Mouse (Mus musculus): ENCODE measurements around the gene Gm11444. TPM values are rescaled to one million over a fixed set of nuclear protein-coding genes. Genes with fewer than 3 reads are reported as not detected.

Gm11444 gene
- polyA plus RNA-seq, 1 experiment from 2014 or later = not detected

- H3K27ac ChIP-seq (replicated peaks; ENCODE audit: low read depth, low read length) = no peak overlapping the region
- no peak overlapping the region for H3K4me2 ChIP-seq (ENCODE audit: low read depth, low read length)
- ATAC-seq (ENCODE audit: low read depth) = no peak
- no peaks in the 10 kb centered on the region for H3K27me3 ChIP-seq (replicated peaks; ENCODE audit: control insufficient read depth, insufficient read depth, low read length)
- H3K9ac ChIP-seq (ENCODE audit: low read depth, low read length) = no peak overlapping the region
- no peak overlapping the region for H3K4me3 ChIP-seq (ENCODE audit: low read depth, low read length)
- no peaks in the 10 kb centered on the region for H3K36me3 ChIP-seq (ENCODE audit: control insufficient read depth, insufficient read depth, low read length)
- DNase-seq (ENCODE audit: low spot score) = no peak
- 67% methylated on average over 3 of the region's 3 CpGs for whole genome bisulfite sequencing
- peaks cover 9% of the 10 kb centered on the region; the same call in 1 of the 2 replicates for H3K4me1 ChIP-seq (ENCODE audit: control insufficient read depth, insufficient read depth, low read length)
- H3K9me3 ChIP-seq (ENCODE audit: control insufficient read depth, low read length) = no peaks in the 10 kb centered on the region
Observed at GRCm38 (mm10) chr11:85818401-85818800, 31.7 kb downstream of the Gm11444 start.

- Histone ChIP-seq H3K9ac (ENCODE audit: low read depth, low read length) (no peak overlapping the region), H3K4me1 (ENCODE audit: control insufficient read depth, insufficient read depth, low read length) (peaks cover 15% of the 10 kb centered on the region; the same call in 1 of the 2 replicates), H3K9me3 (ENCODE audit: control insufficient read depth, low read length) (no peaks in the 10 kb centered on the region), H3K27ac (replicated peaks; ENCODE audit: low read depth, low read length) (no peak overlapping the region), H3K4me3 (ENCODE audit: low read depth, low read length) (no peak overlapping the region), H3K27me3 (replicated peaks; ENCODE audit: control insufficient read depth, insufficient read depth, low read length) (no peaks in the 10 kb centered on the region), H3K4me2 (ENCODE audit: low read depth, low read length) (no peak overlapping the region), H3K36me3 (ENCODE audit: control insufficient read depth, insufficient read depth, low read length) (no peaks in the 10 kb centered on the region)
- 49% methylated on average over 5 of the region's 5 CpGs for whole genome bisulfite sequencing
- ATAC-seq (ENCODE audit: low read depth) (no peak; the same call in 1 of the 2 replicates), DNase-seq (ENCODE audit: low spot score) (no peak)
Observed at GRCm38 (mm10) chr11:85816471-85816870, 33.7 kb downstream of the Gm11444 start.

GRCm38 (mm10) chr11:85814678-85815077 lies 35.5 kb downstream of the Gm11444 start:
- H3K9ac ChIP-seq (ENCODE audit: low read depth, low read length) = no peak overlapping the region
- peaks cover 15% of the 10 kb centered on the region; the same call in 1 of the 2 replicates for H3K4me1 ChIP-seq (ENCODE audit: control insufficient read depth, insufficient read depth, low read length)
- ATAC-seq (ENCODE audit: low read depth) (no peak), DNase-seq (ENCODE audit: low spot score) (no peak)
- 33% methylated on average over 4 of the region's 4 CpGs for WGBS
- H3K4me3 ChIP-seq (ENCODE audit: low read depth, low read length) = no peak overlapping the region
- H3K4me2 ChIP-seq (ENCODE audit: low read depth, low read length) = no peak overlapping the region
- no peaks in the 10 kb centered on the region for H3K27me3 ChIP-seq (replicated peaks; ENCODE audit: control insufficient read depth, insufficient read depth, low read length)
- no peaks in the 10 kb centered on the region for H3K9me3 ChIP-seq (ENCODE audit: control insufficient read depth, low read length)
- no peaks in the 10 kb centered on the region for H3K36me3 ChIP-seq (ENCODE audit: control insufficient read depth, insufficient read depth, low read length)
- H3K27ac ChIP-seq (replicated peaks; ENCODE audit: low read depth, low read length) = no peak overlapping the region

- 85% methylated on average over 12 of the region's 12 CpGs for WGBS
- H3K36me3 ChIP-seq (ENCODE audit: control insufficient read depth, insufficient read depth, low read length) = no peaks in the 10 kb centered on the region
Observed at GRCm38 (mm10) chr11:85812201-85812966, 37.7 kb downstream of the Gm11444 start.

GRCm38 (mm10) chr11:85811676-85812075 lies 38.5 kb downstream of the Gm11444 start:
- 88% methylated on average over 5 of the region's 5 CpGs for WGBS
- H3K36me3 ChIP-seq (ENCODE audit: control insufficient read depth, insufficient read depth, low read length) = no peaks in the 10 kb centered on the region
- H3K4me1 ChIP-seq (ENCODE audit: control insufficient read depth, insufficient read depth, low read length) = peaks cover 15% of the 10 kb centered on the region; the same call in 1 of the 2 replicates
- no peak overlapping the region for H3K4me3 ChIP-seq (ENCODE audit: low read depth, low read length)
- ATAC-seq (ENCODE audit: low read depth) (no peak), DNase-seq (ENCODE audit: low spot score) (no peak)
- H3K9me3 ChIP-seq (ENCODE audit: control insufficient read depth, low read length) = no peaks in the 10 kb centered on the region
- H3K27me3 ChIP-seq (replicated peaks; ENCODE audit: control insufficient read depth, insufficient read depth, low read length) = no peaks in the 10 kb centered on the region
- H3K4me2 ChIP-seq (ENCODE audit: low read depth, low read length) = no peak overlapping the region
- H3K9ac ChIP-seq (ENCODE audit: low read depth, low read length) = no peak overlapping the region
- no peak overlapping the region for H3K27ac ChIP-seq (replicated peaks; ENCODE audit: low read depth, low read length)

More at GRCm38 (mm10) chr11:85812201-85812966, 37.7 kb downstream of the Gm11444 start:
- DNase-seq (ENCODE audit: low spot score) (no peak), ATAC-seq (ENCODE audit: low read depth) (no peak)
- peaks cover 15% of the 10 kb centered on the region; the same call in 1 of the 2 replicates for H3K4me1 ChIP-seq (ENCODE audit: control insufficient read depth, insufficient read depth, low read length)
- H3K27ac ChIP-seq (replicated peaks; ENCODE audit: low read depth, low read length) = no peak overlapping the region
- H3K9me3 ChIP-seq (ENCODE audit: control insufficient read depth, low read length) = no peaks in the 10 kb centered on the region
- H3K27me3 ChIP-seq (replicated peaks; ENCODE audit: control insufficient read depth, insufficient read depth, low read length) = no peaks in the 10 kb centered on the region
- H3K4me3 ChIP-seq (ENCODE audit: low read depth, low read length) = no peak overlapping the region
- no peak overlapping the region for H3K4me2 ChIP-seq (ENCODE audit: low read depth, low read length)
- H3K9ac ChIP-seq (ENCODE audit: low read depth, low read length) = no peak overlapping the region

- no peak for ATAC-seq (ENCODE audit: low read depth)
- 66% methylated on average over 4 of the region's 4 CpGs for WGBS
Observed at GRCm38 (mm10) chr11:85811229-85811628, 38.9 kb downstream of the Gm11444 start.

GRCm38 (mm10) chr11:85807353-85807752 lies 42.8 kb downstream of the Gm11444 start:
- no peak overlapping the region for H3K27ac ChIP-seq (replicated peaks; ENCODE audit: low read depth, low read length)
- no peak overlapping the region for H3K4me2 ChIP-seq (ENCODE audit: low read depth, low read length)
- no peak overlapping the region for H3K9ac ChIP-seq (ENCODE audit: low read depth, low read length)
- no peaks in the 10 kb centered on the region for H3K9me3 ChIP-seq (ENCODE audit: control insufficient read depth, low read length)
- 68% methylated on average over 11 of the region's 11 CpGs for WGBS
- ATAC-seq (ENCODE audit: low read depth) = no peak
- H3K27me3 ChIP-seq (replicated peaks; ENCODE audit: control insufficient read depth, insufficient read depth, low read length) = no peaks in the 10 kb centered on the region
- H3K4me3 ChIP-seq (ENCODE audit: low read depth, low read length) = no peak overlapping the region
- DNase-seq (ENCODE audit: low spot score) = no peak
- H3K4me1 ChIP-seq (ENCODE audit: control insufficient read depth, insufficient read depth, low read length) = 0 out of 2 replicates have a peak, but pooled peaks cover 4% of the 10 kb centered on the region
- no peaks in the 10 kb centered on the region for H3K36me3 ChIP-seq (ENCODE audit: control insufficient read depth, insufficient read depth, low read length)

More at GRCm38 (mm10) chr11:85811229-85811628, 38.9 kb downstream of the Gm11444 start:
- Histone ChIP-seq H3K27ac (replicated peaks; ENCODE audit: low read depth, low read length) (no peak overlapping the region), H3K9ac (ENCODE audit: low read depth, low read length) (no peak overlapping the region), H3K27me3 (replicated peaks; ENCODE audit: control insufficient read depth, insufficient read depth, low read length) (no peaks in the 10 kb centered on the region), H3K9me3 (ENCODE audit: control insufficient read depth, low read length) (no peaks in the 10 kb centered on the region), H3K4me1 (ENCODE audit: control insufficient read depth, insufficient read depth, low read length) (0 out of 2 replicates have a peak, but pooled peaks cover 12% of the 10 kb centered on the region), H3K36me3 (ENCODE audit: control insufficient read depth, insufficient read depth, low read length) (no peaks in the 10 kb centered on the region), H3K4me2 (ENCODE audit: low read depth, low read length) (no peak overlapping the region), H3K4me3 (ENCODE audit: low read depth, low read length) (no peak overlapping the region)
- DNase-seq (ENCODE audit: low spot score) = no peak

- Histone ChIP-seq H3K4me1 (ENCODE audit: control insufficient read depth, insufficient read depth, low read length) (no peaks in the 10 kb centered on the region), H3K36me3 (ENCODE audit: control insufficient read depth, insufficient read depth, low read length) (no peaks in the 10 kb centered on the region), H3K9me3 (ENCODE audit: control insufficient read depth, low read length) (no peaks in the 10 kb centered on the region), H3K4me3 (ENCODE audit: low read depth, low read length) (no peak overlapping the region), H3K27ac (replicated peaks; ENCODE audit: low read depth, low read length) (no peak overlapping the region), H3K27me3 (replicated peaks; ENCODE audit: control insufficient read depth, insufficient read depth, low read length) (no peaks in the 10 kb centered on the region), H3K4me2 (ENCODE audit: low read depth, low read length) (no peak overlapping the region), H3K9ac (ENCODE audit: low read depth, low read length) (no peak overlapping the region)
- no peak for DNase-seq (ENCODE audit: low spot score)
- no peak for ATAC-seq (ENCODE audit: low read depth)
- WGBS = 92% methylated on average over 1 of the region's 1 CpGs
Observed at GRCm38 (mm10) chr11:85805779-85806178, 44.4 kb downstream of the Gm11444 start.

- ATAC-seq (ENCODE audit: low read depth) = no peak
- no peaks in the 10 kb centered on the region for H3K36me3 ChIP-seq (ENCODE audit: control insufficient read depth, insufficient read depth, low read length)
- H3K4me1 ChIP-seq (ENCODE audit: control insufficient read depth, insufficient read depth, low read length) = no peaks in the 10 kb centered on the region
- WGBS = 78% methylated on average over 5 of the region's 5 CpGs
- no peak overlapping the region for H3K27ac ChIP-seq (replicated peaks; ENCODE audit: low read depth, low read length)
- H3K9me3 ChIP-seq (ENCODE audit: control insufficient read depth, low read length) = no peaks in the 10 kb centered on the region
- no peak overlapping the region for H3K4me3 ChIP-seq (ENCODE audit: low read depth, low read length)
- DNase-seq (ENCODE audit: low spot score) = no peak
- H3K27me3 ChIP-seq (replicated peaks; ENCODE audit: control insufficient read depth, insufficient read depth, low read length) = no peaks in the 10 kb centered on the region
- no peak overlapping the region for H3K9ac ChIP-seq (ENCODE audit: low read depth, low read length)
- H3K4me2 ChIP-seq (ENCODE audit: low read depth, low read length) = no peak overlapping the region
Observed at GRCm38 (mm10) chr11:85804048-85804447, 46.1 kb downstream of the Gm11444 start.
